Mouse (Mus musculus): Measurements from ENCODE around the gene Dnajc22.
A peak's percentile ranks its signal among the peaks of the same experiment; 100 is the strongest.

The Dnajc22 gene

DNA sequence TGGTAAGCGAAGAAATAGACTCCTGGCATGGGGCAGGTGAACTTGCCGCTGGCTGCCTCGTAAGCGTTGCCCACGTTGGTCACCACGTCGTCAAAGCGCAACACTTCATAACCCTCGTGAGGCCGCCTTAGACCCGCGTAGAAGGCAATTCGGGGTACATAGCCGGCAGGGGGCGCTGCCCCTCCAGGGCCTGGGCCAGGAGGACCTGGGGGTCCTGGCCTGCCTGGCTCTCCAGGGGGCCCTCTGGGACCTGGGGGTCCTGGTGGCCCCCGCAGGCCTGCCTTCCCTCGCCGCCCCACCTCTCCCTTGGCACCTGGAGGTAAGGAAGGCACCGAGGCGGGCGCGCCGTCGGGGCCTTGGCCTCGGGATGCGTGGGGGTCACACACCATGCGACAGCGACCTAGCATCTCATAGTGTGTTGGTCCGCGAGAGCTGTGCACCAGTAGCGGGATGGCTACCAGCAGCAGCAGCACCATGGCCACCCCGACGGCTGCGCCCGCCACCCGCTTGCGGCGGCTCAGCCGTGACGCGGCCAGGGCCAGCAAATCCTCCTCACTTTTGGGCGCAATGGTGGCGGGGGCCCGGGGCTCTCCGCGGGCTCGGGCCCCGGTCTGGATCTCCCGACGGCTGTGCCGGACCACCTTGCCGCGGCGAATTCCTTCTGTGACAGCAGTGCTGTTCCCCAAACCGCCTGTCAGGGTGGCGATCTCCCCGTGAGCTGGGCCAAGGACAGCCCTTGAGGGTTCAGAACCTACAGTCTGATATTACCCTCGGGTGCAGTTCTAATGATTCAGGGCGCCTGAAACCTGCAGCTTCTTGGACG is 5.5 kb upstream of the Dnajc22 start, which contains the start of gene C1ql4:
Gene C1ql4, minus strand, starts transcription at position 565 of the 823 bp plus-strand sequence.
- no peak for DNase-seq (ENCODE audit: low read depth, low spot score)

- peak; percentile 84 for DNase-seq (ENCODE audit: low read depth, low spot score)
Measured at GRCm38 (mm10) chr15:99088292-99088691, 4.7 kb upstream of the Dnajc22 start.

DNA sequence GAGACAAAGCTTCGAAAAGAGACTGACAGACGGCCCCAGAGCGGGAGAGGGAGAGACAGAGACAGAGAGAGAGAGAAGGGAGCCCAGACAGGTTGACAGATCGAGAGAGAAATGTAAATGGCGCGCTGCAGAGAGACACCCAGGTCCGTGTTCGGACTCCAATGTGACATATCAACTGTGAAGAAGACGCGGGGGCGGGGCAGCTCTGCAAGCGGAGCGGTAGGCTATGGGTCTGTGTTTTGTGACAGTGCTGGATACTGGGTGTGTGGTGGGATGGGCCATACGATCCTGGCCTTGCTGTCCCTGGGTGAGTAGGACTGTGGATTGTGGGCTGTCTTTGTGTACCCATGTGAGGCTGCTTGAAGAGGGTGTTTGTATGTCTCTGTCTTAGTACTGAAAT is 3.9 kb upstream of the Dnajc22 start:
- DNase-seq (ENCODE audit: low read depth, low spot score) = no peak

GRCm38 (mm10) chr15:99093291-99094258 is 605 bp downstream of the Dnajc22 start:
- DNase-seq (ENCODE audit: low read depth, low spot score) = peak; percentile 81

DNA sequence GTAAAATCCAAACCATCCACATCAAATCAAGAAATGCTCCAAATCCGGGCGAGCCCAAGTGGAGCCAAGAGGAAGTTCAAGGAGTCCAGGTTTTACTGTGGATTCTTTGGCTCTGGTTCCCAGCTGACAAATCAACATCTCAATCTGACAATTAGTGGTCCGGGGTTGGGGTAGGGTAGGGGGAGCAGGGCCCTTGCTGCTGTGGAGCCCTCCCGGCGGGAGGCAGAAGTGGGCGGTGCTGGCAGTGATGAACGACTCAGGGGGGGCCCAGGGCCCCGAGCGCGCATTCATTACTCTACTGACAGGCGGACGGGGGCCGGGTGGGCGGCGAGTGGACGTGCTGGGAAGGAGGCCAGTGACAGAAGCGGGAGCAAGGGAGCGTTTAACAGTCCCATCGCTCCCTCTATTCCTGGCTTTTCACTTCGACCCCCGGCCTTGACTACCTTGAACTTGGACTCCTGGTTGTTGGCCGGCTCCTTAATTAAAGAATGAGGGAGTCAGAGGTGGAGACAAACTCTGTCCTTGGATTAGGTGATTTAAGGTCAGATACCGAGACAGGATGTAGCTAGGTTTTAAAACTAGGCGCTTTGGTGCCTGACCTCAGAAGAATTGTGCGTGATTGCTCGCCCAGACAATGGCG is 1.8 kb downstream of the Dnajc22 start:
- DNase-seq (ENCODE audit: low read depth, low spot score) = peak; percentile 78

DNA sequence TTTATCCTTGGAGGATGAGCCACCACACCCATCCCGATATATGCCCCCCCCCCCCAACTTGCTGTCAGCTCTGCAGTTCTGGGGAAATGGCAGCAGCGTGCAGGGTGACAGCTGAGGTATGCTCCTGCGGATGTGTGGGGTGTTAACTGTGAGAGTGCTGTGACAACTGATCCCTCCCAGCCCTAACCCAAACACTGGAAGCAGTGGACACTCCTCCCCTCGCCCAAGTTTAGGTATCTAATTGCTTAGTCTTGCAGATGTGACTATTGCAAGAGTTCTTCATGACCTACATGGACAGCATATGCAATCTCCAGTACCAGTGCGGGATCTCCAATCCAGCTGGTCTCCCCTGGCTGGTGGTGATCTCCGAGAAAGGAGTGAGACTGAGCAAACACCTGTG is 2.4 kb downstream of the Dnajc22 start:
- DNase-seq (ENCODE audit: low read depth, low spot score) = no peak

DNA sequence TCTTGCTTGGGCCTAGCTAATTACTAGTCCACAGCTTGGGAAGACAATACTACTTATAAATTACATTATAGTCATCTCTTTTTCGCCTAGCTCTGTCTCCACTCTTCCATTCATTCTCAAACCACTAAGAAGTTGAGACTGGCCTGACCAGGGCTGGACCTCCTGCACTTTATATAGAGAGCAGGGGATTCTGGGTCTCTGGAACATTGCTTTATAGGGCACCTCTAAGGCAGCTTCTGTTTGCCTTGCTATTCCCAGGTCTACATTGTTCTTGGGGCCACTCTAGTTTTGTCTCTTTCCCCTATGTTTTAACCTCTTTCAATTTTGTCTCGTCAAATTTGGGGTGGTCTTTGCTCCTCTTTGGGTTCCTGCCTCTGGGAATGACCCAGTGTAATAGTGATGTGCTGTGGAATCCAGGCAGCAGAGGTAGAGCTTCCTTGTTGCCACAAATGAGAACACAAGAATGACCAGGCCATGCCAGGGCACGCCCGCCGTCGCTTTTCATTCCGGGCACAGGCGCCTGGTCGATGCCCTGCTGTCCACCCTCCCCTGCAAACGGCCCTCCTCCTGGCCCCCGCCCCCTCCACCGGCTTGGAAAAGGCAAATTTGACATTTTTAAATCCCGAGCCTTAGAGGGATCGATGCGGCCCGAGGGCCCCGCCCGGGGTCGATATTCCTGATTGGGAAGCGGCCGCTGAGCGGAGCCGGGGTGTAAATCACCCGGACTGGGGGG is 3.3 kb downstream of the Dnajc22 start:
- no peak for DNase-seq (ENCODE audit: low read depth, low spot score)

DNA sequence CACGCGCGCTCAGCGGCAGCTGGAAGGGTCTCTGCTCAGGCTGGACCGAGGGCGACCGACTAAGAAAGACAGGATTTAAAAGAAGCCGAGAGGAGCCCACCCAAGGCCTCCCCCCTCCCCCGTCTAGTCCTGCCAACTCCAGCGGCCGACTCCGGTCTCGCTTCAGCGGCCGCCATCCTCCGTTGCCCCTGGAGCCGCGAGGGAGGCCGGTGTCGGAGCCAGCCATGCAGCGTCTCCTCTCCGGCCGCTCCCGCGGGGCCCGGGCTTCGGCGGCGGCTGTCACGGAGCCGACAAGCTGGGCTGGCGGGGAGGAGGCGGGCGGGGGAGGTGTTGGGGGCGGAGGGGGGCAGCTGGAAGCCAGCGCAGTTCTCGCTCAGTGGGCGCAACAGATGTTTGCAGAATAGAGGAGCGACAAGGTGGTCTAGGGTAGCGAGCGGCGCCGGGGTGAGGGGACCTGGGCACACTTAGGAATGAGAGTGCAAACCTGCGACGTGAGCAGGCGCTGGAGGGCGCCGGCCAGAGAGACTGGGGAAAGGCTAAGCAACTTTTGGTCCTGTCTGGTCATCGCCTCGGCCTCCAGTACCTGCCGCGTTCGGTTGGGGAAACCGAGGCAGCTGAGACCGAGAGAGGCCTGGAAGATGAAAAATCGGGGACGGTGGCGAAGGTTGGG is 4.0 kb downstream of the Dnajc22 start:
- no peak for DNase-seq (ENCODE audit: low read depth, low spot score)

GRCm38 (mm10) chr15:99097840-99098492 is 5.0 kb downstream of the Dnajc22 start:
- no peak for DNase-seq (ENCODE audit: low read depth, low spot score)

DNA sequence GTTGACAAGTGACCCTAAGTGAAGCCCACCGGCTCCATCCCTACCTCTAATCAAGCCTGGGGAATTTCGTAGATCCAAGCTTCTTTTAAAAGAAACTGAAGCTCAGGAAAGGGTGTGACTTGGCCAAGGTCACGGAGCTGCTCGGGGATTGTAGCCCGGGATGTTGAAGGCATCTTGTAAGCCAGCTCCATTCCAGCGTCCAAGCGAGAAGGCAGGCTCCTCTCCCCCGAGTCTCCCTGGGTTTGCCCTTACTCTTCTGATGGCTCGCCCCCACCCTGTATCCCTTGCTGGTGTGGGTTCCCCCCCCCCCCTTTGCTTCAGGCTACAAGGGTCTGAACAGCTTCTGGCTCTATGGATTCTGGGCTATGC is 5.5 kb downstream of the Dnajc22 start:
- DNase-seq (ENCODE audit: low read depth, low spot score) = no peak

- DNase-seq (ENCODE audit: low read depth, low spot score) = no peak
Measured at GRCm38 (mm10) chr15:99099139-99099556, 6.2 kb downstream of the Dnajc22 start.

- no peak for DNase-seq (ENCODE audit: low read depth, low spot score)
Measured at GRCm38 (mm10) chr15:99099984-99100383, 7.0 kb downstream of the Dnajc22 start.

DNA sequence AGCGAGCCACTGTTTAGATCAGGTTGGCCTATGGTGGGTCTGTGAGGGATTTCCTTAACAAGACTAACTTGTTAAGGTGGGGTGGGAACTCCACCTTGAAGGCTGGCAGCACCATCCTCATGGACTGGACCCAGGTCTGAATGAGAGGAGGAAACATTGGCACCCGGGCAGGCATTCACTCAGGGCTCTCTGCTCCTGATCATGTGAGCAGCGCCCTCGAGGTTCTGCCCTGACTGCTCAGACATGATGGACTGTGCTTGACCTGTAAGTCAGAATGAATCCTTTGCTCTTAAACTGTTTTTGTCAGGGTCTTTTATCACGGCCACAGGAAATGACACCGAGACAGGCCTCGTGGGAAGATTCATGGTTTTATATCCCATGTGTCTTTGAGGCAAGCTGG is 12.3 kb downstream of the Dnajc22 start:
- no peak for DNase-seq (ENCODE audit: low read depth, low spot score)

GRCm38 (mm10) chr15:99107866-99108265 is 14.9 kb downstream of the Dnajc22 start:
- no peak for DNase-seq (ENCODE audit: low read depth, low spot score)

DNA sequence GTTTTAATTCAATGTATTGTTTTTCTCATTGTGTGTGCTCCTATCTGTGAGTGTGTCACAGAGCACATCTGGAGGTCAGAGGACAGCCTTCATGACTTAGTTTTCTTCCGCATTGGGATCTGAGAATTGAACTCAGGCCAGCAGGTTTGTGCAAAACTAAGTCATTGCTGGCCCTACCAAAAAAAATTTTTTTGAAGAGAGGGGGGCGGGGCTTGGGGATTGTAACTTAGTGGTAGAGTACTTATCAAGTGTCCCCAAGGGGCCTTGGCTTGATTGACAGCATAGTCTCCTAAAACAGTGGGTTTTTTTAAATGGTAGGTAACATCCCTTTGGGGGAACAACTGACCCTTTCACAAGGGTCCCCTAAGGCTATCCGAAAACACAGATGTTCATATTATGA is 18.2 kb downstream of the Dnajc22 start:
- no peak for DNase-seq (ENCODE audit: low read depth, low spot score)

GRCm38 (mm10) chr15:99111809-99112208 is 18.8 kb downstream of the Dnajc22 start:
- DNase-seq (ENCODE audit: low read depth, low spot score) = no peak

DNA sequence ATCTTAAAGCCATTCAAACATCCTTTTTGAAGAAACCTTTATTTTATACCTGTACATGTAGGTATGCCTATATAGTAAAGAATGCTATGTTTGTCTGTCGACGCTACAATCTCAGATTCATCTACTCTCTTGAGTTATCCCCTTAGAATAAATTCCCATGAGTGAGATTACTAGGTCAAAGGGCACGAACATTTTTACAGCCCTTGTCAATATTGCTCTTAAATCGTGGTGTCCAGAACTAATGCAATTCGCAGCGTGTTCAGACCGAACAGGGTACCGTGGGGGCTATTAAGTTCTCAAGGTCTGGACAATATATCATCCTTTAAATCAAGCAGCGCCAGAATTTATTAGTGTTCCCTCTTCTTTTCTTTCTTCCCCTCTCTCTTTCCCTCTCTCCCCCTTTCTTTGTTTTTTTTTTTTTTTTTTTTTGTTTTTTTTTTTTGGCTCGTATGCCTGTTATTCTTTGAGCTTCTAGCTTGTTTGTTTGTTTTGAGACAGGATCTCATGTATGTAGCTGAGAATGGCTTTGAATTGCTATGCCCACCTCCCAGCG is 19.9 kb downstream of the Dnajc22 start:
- peak; percentile 80 for DNase-seq (ENCODE audit: low read depth, low spot score)

- DNase-seq (ENCODE audit: low read depth, low spot score) = no peak
Measured at GRCm38 (mm10) chr15:99113396-99113975, 20.5 kb downstream of the Dnajc22 start.

GRCm38 (mm10) chr15:99114312-99115064 is 21.5 kb downstream of the Dnajc22 start:
- DNase-seq (ENCODE audit: low read depth, low spot score) = no peak

All from mesoderm, embryonic 11.5 days (tissue).